Mouse (Mus musculus): ENCODE data around the gene Ywhag. TPM values are rescaled to one million over a fixed set of nuclear protein-coding genes. Genes with fewer than 3 reads are reported as not detected.

Ywhag gene
- polyA plus RNA-seq, 1 experiment from 2014 or later: 60.1 TPM

GRCm38 (mm10) chr5:135966866-135967265 lies 32.5 kb upstream of the Ywhag start:
- Histone ChIP-seq H3K9ac (ENCODE audit: low read depth, low read length) (no peak overlapping the region), H3K9me3 (replicated peaks; ENCODE audit: control insufficient read depth, low read length) (no peaks in the 10 kb centered on the region), H3K4me3 (ENCODE audit: low read depth, low read length) (no peak overlapping the region), H3K4me2 (ENCODE audit: low read depth, low read length) (no peak overlapping the region), H3K4me1 (ENCODE audit: control insufficient read depth, low read depth, low read length) (peaks cover 15% of the 10 kb centered on the region), H3K27ac (ENCODE audit: low read length) (no peak overlapping the region), H3K36me3 (ENCODE audit: control insufficient read depth, insufficient read depth) (no peaks in the 10 kb centered on the region), H3K27me3 (ENCODE audit: control insufficient read depth, insufficient read depth, low read depth, low read length) (no peaks in the 10 kb centered on the region)
- ATAC-seq (ENCODE audit: low read depth): no peak
- 57% methylated on average over 9 of the region's 9 CpGs for WGBS (ENCODE audit: insufficient replicate concordance)

DNA sequence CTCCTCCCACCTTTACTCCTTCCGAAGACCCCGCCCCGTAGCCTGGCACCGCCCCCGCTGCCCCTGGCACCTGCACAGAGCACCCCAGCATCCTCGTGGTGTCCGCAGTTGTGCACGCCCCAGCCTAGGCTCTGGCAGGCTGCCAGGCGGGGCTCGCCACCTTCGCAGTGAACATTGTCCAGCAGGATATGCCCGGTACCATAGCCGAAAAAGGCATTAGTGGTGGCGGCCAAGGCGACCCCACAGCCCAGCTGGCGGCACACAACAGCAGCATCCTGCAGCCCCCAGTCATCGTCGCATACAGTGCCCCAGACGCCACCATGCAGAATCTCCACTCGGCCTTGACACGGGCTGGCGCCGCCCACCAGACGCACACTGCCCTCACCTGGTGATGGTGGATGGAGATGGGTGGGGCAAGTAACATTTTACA lies 31.1 kb upstream of the Ywhag start:
- Histone ChIP-seq H3K27me3 (ENCODE audit: control insufficient read depth, insufficient read depth, low read depth, low read length) (no peaks in the 10 kb centered on the region), H3K4me2 (ENCODE audit: low read depth, low read length) (peak overlapping the region; percentile 31), H3K4me3 (ENCODE audit: low read depth, low read length) (no peak overlapping the region), H3K9ac (ENCODE audit: low read depth, low read length) (no peak overlapping the region), H3K9me3 (replicated peaks; ENCODE audit: control insufficient read depth, low read length) (no peaks in the 10 kb centered on the region), H3K27ac (ENCODE audit: low read length) (no peak overlapping the region), H3K4me1 (ENCODE audit: control insufficient read depth, low read depth, low read length) (peaks cover 29% of the 10 kb centered on the region), H3K36me3 (ENCODE audit: control insufficient read depth, insufficient read depth) (no peaks in the 10 kb centered on the region)
- no peak for ATAC-seq (ENCODE audit: low read depth)
- WGBS (ENCODE audit: insufficient replicate concordance): 24% methylated on average over 24 of the region's 24 CpGs

GRCm38 (mm10) chr5:135963280-135963627 lies 28.8 kb upstream of the Ywhag start:
- Histone ChIP-seq H3K36me3 (ENCODE audit: control insufficient read depth, insufficient read depth) (no peaks in the 10 kb centered on the region), H3K9me3 (replicated peaks; ENCODE audit: control insufficient read depth, low read length) (no peaks in the 10 kb centered on the region), H3K4me1 (ENCODE audit: control insufficient read depth, low read depth, low read length) (peaks cover 45% of the 10 kb centered on the region), H3K9ac (ENCODE audit: low read depth, low read length) (peak overlapping the region; percentile 85), H3K4me3 (ENCODE audit: low read depth, low read length) (peak overlapping the region; percentile 75), H3K27ac (ENCODE audit: low read length) (peak overlapping the region; percentile 100), H3K27me3 (ENCODE audit: control insufficient read depth, insufficient read depth, low read depth, low read length) (no peaks in the 10 kb centered on the region), H3K4me2 (ENCODE audit: low read depth, low read length) (peak overlapping the region; percentile 99)
- ATAC-seq (ENCODE audit: low read depth): no peak
- 9% methylated on average over 6 of the region's 6 CpGs for WGBS (ENCODE audit: insufficient replicate concordance)

DNA sequence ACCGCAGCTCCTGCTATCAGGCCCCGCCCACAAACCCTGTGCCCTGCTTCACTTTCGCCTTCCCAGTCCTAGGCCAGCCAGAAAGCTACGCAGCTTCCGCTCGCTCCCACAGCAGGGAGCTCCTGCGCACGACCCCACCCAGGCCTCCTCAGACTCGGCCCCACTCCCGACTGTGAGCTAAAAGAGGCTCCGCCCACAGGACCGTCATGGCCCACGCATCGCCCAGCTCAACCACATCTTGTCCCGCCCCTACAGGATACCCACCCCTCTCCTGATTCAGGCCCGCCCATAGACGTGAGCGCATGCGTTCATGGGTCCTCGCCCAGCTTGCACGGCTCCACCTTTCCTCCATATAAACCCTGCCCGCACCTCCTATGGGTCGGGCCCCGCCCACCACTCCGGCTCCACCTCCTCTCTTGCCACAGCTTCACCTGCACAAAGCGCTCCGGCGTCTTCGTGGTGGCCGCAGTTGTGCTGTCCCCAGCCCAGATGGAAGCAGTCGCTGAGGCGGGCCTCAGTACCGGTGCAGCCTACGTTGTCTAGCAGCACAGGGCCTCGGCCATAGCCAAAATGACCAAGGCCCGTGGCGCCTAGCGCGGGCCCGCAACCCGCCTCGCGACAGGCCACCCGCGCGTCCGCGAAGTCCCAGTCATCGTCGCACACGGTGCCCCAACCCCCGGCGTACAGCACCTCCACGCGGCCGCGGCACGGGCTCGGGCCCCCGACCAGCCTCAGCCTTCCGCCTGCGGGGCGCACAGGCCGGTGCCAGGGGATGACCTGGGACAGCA lies 28.3 kb upstream of the Ywhag start:
- Histone ChIP-seq H3K9me3 (replicated peaks; ENCODE audit: control insufficient read depth, low read length) (no peaks in the 10 kb centered on the region), H3K4me1 (ENCODE audit: control insufficient read depth, low read depth, low read length) (peaks cover 51% of the 10 kb centered on the region), H3K4me2 (ENCODE audit: low read depth, low read length) (peak overlapping the region; percentile 99), H3K4me3 (ENCODE audit: low read depth, low read length) (peak overlapping the region; percentile 75), H3K9ac (ENCODE audit: low read depth, low read length) (peak overlapping the region; percentile 85), H3K27me3 (ENCODE audit: control insufficient read depth, insufficient read depth, low read depth, low read length) (no peaks in the 10 kb centered on the region), H3K36me3 (ENCODE audit: control insufficient read depth, insufficient read depth) (no peaks in the 10 kb centered on the region), H3K27ac (ENCODE audit: low read length) (peak overlapping the region; percentile 100)
- WGBS (ENCODE audit: insufficient replicate concordance): under 1% methylated on average over 60 of the region's 64 CpGs
- peak; percentile 92 for ATAC-seq (ENCODE audit: low read depth)

GRCm38 (mm10) chr5:135962125-135962491 lies 27.7 kb upstream of the Ywhag start:
- Histone ChIP-seq H3K27ac (ENCODE audit: low read length) (peak overlapping the region; percentile 100), H3K4me1 (ENCODE audit: control insufficient read depth, low read depth, low read length) (peaks cover 53% of the 10 kb centered on the region)
- ATAC-seq (ENCODE audit: low read depth): no peak; the same call in 1 of the 2 replicates

GRCm38 (mm10) chr5:135960909-135961635 lies 26.7 kb upstream of the Ywhag start:
- Histone ChIP-seq H3K27me3 (ENCODE audit: control insufficient read depth, insufficient read depth, low read depth, low read length) (no peaks in the 10 kb centered on the region), H3K9me3 (replicated peaks; ENCODE audit: control insufficient read depth, low read length) (no peaks in the 10 kb centered on the region), H3K36me3 (ENCODE audit: control insufficient read depth, insufficient read depth) (no peaks in the 10 kb centered on the region), H3K27ac (ENCODE audit: low read length) (peak overlapping the region; percentile 100), H3K4me1 (ENCODE audit: control insufficient read depth, low read depth, low read length) (peaks cover 60% of the 10 kb centered on the region), H3K9ac (ENCODE audit: low read depth, low read length) (peak overlapping the region; percentile 63), H3K4me3 (ENCODE audit: low read depth, low read length) (peak overlapping the region; percentile 75), H3K4me2 (ENCODE audit: low read depth, low read length) (peak overlapping the region; percentile 99)
- 80% methylated on average over 15 of the region's 15 CpGs for WGBS (ENCODE audit: insufficient replicate concordance)
- ATAC-seq (ENCODE audit: low read depth): no peak

More at GRCm38 (mm10) chr5:135962125-135962491, 27.7 kb upstream of the Ywhag start:
- Histone ChIP-seq H3K4me3 (ENCODE audit: low read depth, low read length) (peak overlapping the region; percentile 75), H3K9ac (ENCODE audit: low read depth, low read length) (peak overlapping the region; percentile 63), H3K4me2 (ENCODE audit: low read depth, low read length) (peak overlapping the region; percentile 99), H3K9me3 (replicated peaks; ENCODE audit: control insufficient read depth, low read length) (no peaks in the 10 kb centered on the region), H3K27me3 (ENCODE audit: control insufficient read depth, insufficient read depth, low read depth, low read length) (no peaks in the 10 kb centered on the region), H3K36me3 (ENCODE audit: control insufficient read depth, insufficient read depth) (no peaks in the 10 kb centered on the region)
- WGBS (ENCODE audit: insufficient replicate concordance): under 1% methylated on average over 11 of the region's 11 CpGs

GRCm38 (mm10) chr5:135959911-135960310 lies 25.5 kb upstream of the Ywhag start:
- no peak overlapping the region for H3K9ac ChIP-seq (ENCODE audit: low read depth, low read length)
- no peak for ATAC-seq (ENCODE audit: low read depth)
- H3K27me3 ChIP-seq (ENCODE audit: control insufficient read depth, insufficient read depth, low read depth, low read length): no peaks in the 10 kb centered on the region
- no peak overlapping the region for H3K4me3 ChIP-seq (ENCODE audit: low read depth, low read length)
- peaks cover 56% of the 10 kb centered on the region for H3K4me1 ChIP-seq (ENCODE audit: control insufficient read depth, low read depth, low read length)
- no peak overlapping the region for H3K4me2 ChIP-seq (ENCODE audit: low read depth, low read length)
- H3K27ac ChIP-seq (ENCODE audit: low read length): peak overlapping the region; percentile 29; the same call in 1 of the 2 replicates
- WGBS (ENCODE audit: insufficient replicate concordance): 88% methylated on average over 7 of the region's 7 CpGs
- H3K36me3 ChIP-seq (ENCODE audit: control insufficient read depth, insufficient read depth): no peaks in the 10 kb centered on the region
- no peaks in the 10 kb centered on the region for H3K9me3 ChIP-seq (replicated peaks; ENCODE audit: control insufficient read depth, low read length)

DNA sequence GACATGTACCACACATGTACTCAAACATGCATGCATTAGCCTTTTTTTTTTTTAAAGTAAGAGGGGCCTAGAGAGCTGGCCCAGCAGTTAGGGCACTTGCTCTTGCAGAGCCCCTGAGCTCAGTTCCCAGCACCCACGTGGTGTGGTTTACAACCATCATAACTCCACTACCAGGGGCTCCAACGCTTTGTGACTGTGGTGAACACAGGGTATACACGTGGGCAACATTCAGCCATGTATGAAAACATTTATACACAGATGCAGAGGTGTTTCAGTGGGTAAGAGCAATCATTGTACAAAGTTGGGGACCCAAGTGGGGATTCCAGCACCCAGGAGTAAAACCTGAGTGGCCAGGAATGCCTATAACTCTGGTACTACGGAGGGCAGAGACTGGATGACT lies 24.0 kb upstream of the Ywhag start:
- Histone ChIP-seq H3K27me3 (ENCODE audit: control insufficient read depth, insufficient read depth, low read depth, low read length) (no peaks in the 10 kb centered on the region), H3K27ac (ENCODE audit: low read length) (peak overlapping the region; percentile 87), H3K4me3 (ENCODE audit: low read depth, low read length) (peak overlapping the region; percentile 51; the same call in 1 of the 2 replicates), H3K9ac (ENCODE audit: low read depth, low read length) (peak overlapping the region; percentile 59), H3K4me1 (ENCODE audit: control insufficient read depth, low read depth, low read length) (peaks cover 53% of the 10 kb centered on the region), H3K9me3 (replicated peaks; ENCODE audit: control insufficient read depth, low read length) (no peaks in the 10 kb centered on the region), H3K36me3 (ENCODE audit: control insufficient read depth, insufficient read depth) (no peaks in the 10 kb centered on the region), H3K4me2 (ENCODE audit: low read depth, low read length) (peak overlapping the region; percentile 71)
- ATAC-seq (ENCODE audit: low read depth): no peak
- WGBS (ENCODE audit: insufficient replicate concordance): 83% methylated on average over 4 of the region's 4 CpGs
